Mouse (Mus musculus) lung, adult 18-20 months (tissue): ENCODE measurements around the gene Gm5089.
A peak's percentile ranks its signal among the peaks of the same experiment; 100 is the strongest.

Source experiments
- DNase-seq, 2 experiments: peaks; one replicate each; pipeline ENCODE4 v3.0.0; 2022; ENCODE audit warnings: mixed read lengths in 2 of 2

Gm5089 gene

DNA sequence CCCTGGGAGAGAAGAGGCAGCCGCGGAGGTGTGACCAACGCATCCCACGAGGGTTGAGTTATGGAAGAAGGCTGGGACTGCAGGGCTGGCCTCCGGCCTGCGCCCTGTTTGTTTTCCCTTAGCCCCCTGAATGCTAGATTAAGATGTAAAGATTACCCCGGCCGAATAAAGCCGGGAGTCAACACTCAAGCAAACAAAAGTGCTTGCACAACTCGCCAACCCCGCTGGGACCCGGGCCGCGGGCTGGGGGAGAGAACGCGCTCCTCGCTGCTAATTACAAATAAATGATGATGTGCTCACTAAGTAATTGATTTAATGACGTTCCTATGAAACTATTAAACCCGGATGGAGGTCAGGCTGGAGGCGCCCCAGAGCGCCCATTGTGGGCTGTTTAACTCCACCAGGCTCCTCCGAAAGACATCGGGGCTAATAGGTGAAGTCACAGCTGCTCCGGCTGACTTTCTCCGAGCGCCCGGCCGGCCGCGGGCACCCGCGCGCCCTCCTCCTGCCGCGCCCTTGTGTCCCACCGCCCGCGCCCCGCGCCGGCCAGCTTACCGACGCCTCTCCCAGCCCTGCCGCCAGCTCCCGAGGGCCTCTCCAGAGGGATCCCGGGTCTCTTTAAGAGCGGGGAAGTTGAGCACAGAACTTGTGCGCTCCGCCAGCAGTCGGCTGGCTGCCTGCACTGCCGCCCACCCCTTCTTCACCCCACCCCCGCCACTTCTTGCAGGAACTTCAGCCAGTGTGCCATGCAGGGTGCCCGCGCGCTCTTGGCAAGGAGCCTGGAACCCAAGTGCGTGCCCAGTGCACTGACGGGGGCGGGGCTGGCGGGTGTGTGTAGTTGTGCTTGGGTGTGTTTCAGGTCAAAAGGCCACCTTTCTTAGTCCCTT is at the start of gene Gm5089:
Gene Gm5089, minus strand, starts transcription at position 620 of the 887 bp plus-strand sequence.
- peak; percentile 63 to 78 for DNase-seq

DNA sequence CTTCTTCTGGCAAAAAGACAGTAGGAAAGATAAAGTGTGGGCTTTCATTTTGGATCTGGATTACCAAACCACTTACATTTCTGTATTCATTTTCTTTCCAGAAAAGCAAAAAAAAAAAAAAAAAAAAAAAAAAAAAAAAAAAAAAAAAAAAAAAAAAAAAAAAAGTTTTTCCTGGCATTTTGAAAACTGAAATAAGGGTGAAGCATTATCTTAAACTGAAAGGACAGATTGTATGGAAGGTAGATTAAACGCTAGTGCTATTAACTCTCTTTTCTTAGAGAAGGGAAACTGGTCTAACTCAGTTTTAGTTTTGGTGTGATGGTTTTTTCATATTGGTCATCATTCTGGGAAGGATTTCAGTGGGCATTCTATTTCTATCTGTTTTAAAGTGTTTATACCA is 41.1 kb upstream of the Gm5089 start:
- DNase-seq = no peak

DNA sequence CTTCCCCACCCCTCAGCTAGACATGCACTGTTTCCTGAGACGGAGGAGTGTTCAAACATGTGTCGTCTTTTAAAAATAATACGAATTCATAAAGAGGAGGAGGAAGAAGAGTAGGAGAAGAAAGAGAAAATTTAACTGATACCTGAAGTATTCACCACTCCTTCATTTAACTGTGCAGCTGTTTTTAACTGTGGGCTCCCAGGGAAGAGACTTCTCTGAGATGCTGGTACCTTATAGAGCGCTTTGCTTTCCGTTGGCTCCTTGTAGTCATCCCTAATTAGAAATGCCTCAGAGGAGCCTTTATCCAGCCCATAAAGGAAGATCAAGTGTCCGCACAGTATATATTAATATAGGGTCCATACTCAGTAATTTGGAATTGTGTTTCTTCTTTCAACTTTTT is 40.6 kb upstream of the Gm5089 start:
- no peak for DNase-seq

DNA sequence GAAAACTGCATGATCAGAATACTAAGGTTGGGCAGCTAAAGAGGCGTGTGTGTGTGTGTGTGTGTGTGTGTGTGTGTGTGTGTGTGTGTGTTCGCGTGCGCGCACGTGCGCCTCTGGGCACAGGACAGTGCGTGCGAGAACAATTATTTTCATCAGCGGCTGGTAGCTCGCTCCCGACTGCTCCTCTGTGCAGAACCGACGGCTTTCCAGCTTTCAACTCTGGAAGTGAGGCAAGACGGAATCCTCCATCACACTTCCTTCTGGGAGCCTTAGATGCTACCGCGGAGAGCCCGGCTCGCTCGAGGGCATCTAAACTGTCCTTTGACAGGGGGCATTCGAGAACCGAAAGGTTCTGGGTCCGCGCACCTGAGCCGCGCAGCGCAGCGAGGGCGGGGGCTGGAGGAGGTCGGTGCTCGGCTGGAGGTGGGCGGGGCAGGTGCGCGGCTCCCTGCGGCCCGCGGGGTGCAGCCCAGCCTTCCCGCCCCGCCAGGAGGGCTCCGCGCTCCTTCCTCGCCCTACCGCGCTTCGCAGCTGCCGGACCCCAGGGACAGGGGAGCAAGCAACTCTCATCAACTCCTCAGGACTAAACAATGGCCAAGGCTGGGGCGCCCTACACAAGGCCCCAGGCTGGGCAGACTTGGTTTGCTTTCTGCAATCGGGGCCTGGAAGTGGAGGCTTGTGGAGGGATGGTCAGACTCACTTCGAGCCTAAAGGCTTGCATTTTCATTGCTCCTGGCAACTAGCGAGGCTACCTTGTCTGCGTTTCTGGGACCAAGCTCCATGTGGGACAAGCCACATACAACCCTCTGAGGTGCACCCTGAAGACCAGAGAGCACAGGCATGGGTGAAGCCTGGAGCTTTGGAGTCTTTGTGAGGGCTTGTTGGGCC is 39.8 kb upstream of the Gm5089 start, which contains the start of gene Gm10837:
Gene Gm10837, plus strand, starts transcription at position 146 of the 888 bp plus-strand sequence.
- DNase-seq = no peak

DNA sequence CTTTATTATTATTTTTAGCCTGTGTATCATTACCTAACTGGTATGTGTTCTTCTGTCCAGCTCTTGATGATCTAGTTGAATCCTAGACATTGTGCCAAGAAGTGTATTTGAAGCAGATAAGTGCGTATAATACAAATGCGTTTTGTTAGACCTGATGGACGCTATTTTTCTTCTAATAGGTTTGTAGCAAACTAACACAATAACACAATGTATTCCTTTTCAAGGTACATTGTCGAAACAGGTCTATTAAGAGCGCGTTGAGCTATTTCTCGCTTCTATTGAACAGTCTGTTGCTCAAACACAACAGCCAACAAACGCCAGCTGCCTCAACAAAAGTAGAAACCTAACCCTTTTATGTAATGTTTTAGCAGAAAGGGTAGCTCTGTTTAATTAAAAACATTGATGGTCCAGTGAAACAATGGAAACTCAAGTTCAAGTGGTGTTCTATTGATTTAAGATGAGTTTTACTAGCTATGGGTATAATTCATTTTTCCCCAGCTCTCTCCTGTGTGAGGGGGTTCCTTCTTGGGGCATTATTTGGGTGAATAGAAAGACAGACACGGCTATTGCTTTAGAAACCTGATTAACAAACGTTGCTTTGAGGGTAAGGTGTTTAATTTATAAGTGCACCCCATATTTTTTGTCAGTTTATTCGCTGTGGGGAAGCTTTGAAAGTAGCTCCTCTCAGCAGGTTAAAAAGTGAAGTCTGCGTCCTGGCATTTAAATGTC is 38.9 kb upstream of the Gm5089 start:
- no peak for DNase-seq

DNA sequence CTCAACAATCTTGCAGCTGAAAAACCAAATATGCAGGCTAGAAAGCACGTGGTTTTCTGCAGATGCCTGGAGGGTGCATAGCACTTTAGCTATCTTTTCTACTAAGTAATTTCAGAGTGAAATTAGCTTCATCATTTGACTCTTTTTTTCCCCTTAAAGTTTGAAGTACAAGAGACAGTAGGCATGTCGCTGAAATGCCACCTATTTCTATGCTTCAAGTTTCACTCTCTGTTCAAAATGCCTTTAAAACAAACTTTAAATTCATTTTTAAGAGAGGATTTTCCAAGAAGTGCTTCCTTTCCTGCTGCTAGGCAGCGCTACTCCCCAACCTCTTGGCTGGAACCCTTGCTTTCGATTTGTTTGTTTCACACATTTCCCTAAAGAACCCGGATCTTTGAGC is 38.1 kb upstream of the Gm5089 start:
- DNase-seq = no peak

DNA sequence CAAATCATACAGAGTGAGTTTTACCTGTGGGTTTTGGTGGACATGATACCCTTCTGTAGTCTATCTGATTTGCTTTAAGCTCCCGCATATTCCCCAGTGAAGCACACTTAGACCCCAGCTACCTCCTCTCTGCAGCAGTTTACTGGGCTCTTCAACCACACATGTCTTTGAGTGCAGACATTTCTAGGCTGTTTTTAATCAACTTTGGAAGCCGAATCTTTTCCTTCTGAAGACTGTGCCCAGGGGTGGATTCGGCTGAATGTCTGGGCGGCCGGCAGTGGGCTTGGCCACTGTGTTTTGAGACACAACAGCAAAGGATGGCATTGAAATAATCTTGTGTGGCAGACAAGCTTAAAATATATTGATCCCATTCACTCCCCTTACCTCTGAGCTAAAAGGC is 36.5 kb upstream of the Gm5089 start:
- no peak for DNase-seq

DNA sequence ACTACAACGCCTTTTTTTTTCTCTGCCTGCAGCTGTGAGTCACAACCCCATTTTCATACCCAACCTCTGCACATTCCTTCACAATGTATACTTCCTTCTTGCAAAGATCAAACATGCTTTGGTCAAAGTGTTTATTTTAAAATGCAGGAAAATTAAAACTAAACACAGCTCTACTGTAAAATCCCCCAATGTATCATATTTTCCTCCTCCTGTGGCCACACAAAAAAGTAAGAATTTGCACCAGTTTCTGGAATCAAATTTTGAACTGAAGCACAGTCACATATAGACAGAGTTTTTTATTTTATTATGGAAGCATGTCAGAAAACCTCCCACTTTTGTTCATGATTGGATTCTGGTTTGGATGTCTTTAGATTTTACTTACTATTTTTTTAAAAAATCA is 35.7 kb upstream of the Gm5089 start:
- DNase-seq = no peak

DNA sequence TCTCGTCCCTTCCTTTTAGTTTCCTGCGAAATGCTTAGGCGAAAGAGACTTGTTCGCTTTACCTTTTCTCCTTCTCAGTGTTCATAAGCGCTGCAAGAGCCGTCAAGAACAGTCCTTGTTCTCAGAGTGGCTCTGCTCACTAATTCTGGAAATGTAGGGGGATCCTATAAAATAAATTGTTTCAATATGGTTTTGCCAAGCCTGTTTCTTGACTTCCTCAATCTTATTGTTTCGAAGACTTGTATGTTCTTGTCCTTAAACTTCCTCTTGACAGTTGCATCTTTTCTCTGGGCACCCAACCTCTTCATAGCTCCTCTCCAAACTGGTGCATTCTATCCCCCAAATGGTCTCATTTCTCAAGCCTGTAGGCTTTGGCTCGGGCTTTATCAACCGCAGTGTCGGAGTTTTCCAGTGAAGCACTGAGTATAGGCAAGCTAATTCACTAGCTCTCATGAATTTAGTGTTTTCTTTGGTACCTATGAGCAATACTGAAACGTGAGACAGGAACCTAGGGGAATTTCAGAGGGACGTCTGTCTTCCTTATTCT is 34.8 kb upstream of the Gm5089 start:
- no peak for DNase-seq

DNA sequence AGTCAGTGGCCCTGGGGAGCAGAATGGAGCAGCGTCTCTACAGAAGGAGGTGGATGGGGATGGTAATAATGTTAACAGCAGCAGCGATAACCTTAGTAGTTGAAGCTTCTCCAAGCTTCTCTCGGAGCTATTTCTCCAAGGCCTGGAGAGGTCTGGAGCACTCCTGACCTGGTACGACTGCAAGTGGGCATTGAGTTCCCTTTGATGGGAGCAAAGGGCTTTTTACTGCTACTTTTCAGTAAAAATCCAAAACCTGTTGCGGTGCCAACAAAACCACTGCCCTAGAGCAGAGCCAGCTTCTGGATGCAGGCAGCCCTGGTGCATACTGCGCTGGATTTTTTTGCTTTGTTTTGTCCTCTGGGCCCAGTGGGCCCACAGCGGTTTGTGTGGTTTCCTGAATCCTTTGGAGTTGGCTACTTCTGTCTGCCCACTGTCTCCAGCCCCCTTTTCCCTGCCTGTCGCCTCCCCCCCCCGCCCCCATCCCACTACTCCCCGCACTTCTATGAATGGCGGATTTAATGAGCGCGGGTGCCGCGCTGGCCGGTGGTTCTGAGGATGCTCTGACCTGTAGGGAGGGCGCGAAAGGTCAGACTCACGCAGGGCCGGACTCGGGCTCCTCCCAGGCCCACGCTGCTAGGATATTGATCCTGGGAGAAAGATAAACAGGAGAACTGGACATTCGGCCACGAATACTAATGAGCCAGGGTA is 34.1 kb upstream of the Gm5089 start:
- DNase-seq = no peak

DNA sequence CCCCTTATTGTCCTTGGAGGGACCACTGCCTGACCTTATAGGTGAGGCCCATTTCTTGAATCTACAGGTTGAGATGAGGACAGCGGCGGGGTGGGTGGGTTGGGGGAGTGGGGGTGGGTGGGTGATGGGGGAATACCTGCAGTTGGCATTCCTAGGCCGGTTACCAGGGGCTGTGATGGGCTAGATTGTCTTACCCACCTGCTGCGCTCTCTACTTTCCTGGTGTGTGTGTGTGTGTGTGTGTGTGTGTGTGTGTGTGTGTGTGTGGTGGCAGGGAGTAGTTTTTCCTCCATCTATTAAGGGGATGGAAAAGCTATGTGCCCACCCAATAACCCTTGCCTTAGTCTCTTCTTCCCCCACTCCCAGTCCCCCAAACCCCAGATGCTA is 33.5 kb upstream of the Gm5089 start:
- no peak for DNase-seq

DNA sequence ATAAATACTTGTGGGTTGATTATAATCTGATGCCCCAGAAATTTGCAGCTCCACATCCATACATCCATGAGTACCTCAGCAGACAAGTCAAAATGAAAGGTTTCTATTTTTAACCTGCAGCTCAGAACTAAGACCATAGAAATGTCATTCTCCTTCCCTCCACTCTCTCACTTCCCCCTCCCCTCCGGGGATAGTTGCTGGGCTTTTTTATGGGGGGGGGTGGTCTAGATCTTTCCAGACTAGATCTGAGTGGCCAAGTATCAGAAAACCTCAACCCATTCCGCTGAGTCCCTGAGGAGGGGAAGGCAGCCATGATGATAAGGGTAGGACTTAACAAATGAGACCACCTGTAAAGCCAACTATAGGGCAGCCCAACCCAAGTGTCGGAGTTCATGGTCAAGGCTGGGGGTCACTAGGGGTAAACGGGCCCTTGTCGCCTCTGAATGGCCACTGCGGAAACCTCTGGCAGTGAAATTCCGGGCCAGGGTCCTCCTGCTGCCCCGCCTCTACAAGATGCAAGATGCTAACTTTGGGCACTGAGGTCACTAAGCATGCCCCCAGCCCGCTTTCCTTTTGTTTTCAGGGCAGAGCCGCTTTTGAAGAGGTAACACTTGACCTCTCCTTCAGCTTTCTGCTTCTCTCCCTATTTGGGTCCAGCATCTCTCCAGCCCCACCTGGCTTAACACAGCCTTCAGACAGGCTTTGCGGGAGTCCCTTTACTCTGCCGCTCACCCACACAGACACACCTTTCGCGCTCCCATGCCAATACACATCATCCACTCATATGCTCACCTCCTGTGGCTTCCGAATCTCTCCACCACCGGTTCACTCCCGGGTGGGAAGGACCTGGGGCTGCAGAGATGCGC is 32.9 kb upstream of the Gm5089 start:
- no peak for DNase-seq

DNA sequence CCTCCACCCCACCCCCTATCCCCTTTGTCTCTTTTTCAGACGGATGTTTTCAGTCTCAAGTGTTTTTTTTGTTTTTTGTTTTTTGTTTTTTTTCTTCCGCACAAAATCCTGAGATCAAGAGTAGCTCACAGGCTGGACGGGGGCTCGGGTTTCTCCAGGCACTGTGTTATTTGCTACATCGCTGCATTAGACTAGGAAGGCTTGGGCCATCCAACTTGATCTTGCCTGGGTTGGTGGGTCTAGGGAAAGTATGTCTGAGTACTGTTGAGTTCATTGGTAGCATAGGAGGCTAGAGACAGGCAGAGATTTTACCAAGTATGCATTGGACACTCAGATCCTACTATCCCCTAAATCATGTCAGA is 32.1 kb upstream of the Gm5089 start:
- DNase-seq = no peak

DNA sequence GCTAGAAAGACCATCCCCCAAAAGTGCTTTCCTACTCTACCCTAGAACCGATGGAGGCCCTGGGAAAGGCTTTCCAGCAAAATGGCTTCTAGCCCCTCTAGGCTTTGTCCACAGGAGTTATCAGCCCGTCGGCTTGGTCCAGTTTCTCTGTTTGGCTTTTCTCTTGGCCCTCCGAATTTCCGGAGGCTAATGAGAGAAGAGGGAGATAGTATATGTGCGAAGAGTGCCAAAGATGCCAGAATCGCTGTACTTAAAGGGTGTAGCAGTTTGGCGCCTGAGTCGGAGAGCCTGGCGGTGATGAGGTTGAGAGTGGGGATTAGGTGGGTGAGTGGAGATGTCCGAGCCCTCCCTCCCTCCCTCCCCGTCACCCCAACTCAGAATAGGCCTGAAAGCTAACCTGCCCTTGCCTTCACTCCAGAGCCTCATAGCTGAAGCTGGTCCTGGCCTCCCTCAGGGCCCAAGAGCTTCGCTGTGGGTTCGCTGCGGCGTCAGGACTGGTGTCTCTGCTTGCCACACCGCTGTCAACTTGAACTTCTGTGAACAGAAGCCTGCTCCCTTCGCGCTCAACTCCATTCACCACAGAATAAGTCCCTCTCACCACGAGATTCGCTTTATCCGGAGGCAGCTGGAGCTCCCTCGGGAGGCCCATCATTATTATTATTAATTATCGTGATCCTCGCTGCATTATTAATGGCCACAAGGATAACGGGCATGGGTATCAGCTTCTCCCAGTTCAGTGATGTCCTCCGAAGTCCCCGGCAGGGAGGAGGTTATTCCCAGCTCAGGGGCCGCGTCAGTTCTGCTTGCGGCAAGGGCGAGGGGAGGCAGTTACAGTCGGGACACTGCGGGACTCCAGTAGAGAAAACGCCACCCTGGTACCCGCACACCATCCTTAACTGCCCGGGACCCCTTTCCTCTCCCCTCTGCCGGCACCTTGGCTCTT is 31.4 kb upstream of the Gm5089 start:
- no peak for DNase-seq

DNA sequence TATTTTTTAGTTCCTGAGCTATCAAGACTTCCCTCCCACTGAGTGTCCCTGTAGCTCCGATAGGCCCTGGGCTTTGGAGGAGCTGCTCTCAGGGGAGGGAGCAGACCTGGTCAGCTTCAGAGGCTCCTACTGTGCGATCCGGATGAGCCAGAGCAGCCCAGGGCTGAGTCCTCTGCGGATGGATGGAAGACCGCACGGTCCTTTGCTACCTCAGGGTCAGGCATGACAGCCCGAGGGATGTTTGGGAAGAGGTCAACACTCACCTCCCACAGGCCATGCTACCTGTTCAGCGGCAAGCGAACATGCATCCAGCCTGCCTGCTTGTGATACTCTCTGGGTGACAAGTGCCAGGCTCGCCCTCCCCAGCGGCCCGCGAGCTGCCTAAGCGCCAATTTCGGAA is 30.3 kb upstream of the Gm5089 start:
- DNase-seq = no peak

DNA sequence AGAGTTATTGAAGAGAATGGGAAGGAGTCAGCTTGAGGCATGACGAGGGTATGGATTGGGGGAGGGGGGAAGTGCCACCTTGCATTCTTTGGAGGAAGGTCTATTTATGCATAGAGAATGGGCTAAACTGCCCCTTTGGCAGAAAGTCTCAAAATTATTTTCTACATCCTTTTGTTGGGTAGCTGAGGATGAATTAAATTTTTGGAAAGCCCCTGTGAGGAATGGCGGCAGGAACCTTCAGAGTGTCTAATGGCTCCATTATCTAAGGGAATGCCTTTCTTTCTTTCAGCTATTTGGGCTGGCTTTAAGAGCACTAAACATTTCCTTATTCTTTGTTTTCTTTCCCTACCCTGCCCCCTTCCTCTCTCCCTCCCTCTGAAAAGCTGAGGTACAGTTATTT is 29.4 kb upstream of the Gm5089 start:
- no peak for DNase-seq

DNA sequence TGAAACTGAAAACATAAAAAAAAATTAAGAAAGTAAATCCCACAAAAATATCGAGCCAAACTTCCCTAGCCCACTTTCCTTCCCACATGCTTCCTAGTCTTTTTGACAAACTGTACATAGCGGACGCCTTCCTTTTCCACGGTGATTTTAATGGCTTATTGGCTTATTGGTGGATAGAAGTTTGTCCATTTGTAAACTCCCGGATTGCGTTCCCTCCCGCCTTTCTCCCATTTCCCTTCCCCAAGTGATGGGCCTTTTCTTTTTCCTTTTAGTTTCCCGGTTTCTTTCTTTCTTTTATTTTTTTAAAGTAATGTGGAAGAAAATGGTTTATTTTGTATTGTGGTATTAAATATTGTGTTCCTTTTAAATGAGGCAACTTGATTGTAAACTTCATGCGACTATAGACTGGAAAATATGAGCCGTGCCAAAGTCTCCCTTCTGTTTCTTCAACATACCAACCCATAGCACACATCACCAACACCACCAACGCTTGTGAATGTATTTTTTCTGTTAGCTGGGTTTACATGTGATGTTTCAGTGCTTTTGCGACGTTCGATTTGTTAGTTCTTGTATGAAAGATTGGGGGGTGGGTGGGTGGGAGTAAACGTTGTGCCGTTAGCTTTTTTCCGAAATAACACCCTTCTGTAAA is 28.7 kb upstream of the Gm5089 start:
- no peak for DNase-seq

DNA sequence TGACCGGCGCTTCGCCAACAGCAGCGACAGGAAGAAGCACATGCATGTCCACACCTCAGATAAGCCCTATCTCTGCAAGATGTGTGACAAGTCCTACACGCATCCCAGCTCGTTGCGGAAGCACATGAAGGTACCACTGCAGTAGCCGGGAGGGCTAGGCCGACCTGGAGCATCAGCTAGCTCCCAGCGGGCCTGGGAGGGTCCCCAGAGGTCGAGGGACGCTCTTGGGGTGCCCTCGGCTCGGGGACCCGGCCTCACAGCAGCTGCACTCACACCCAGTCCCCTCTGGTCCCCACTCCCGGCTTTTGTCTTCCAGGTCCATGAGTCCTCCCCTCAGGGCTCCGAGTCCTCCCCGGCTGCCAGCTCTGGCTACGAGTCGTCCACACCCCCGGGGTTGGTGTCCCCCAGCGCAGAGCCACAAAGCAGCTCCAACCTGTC is 27.7 kb upstream of the Gm5089 start:
- no peak for DNase-seq

DNA sequence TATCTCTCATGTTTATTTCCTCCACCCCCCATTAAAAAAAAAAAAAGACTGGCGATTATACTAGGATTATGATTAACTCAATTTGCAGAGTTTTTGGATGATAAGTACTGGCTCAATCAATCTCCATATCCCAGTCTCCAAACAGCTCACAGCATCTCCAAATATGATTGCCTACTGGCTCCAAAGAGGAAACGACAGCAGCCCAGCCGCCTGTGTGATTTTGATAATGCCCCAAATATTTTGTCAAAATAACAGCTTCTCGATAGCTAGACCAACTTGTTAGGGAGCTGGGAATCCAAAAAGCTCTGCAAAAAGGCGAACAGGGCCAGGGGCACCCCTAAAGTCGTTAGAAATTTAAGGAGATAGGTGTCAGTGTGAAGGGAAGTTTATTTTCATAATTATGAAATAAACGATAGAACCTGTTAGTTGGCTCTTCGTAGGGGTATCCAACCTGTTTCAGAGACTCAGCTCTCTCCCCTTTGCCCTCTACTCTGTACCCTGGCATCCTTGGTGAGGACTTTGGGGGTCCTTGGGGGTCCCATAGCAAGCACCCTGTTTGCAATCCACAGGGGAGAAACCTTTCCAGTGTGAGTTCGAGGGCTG is 27.2 kb upstream of the Gm5089 start:
- DNase-seq = no peak
